Mouse (Mus musculus): Measurements from ENCODE around the gene Tlr4. TPM values are rescaled to one million over a fixed set of nuclear protein-coding genes. Genes with fewer than 3 reads are reported as not detected.

Gene Tlr4
- polyA plus RNA-seq, 1 experiment, result 1.3 TPM

GRCm38 (mm10) chr4:66883264-66883663 lies 55.9 kb downstream of the Tlr4 start:
- WGBS, result 94% methylated on average over 5 of the region's 5 CpGs
- DNase-seq (ENCODE audit: low read depth in 1 of 2, low spot score in 2 of 2), result no peak
- no peak overlapping the region for H3K27ac ChIP-seq (ENCODE audit: insufficient read depth, low read length)
- no peaks in the 10 kb centered on the region for H3K36me3 ChIP-seq (ENCODE audit: control insufficient read depth, insufficient read depth, low read length)
- H3K4me3 ChIP-seq (ENCODE audit: extremely low read depth, insufficient read depth, insufficient read length), result no peak overlapping the region
- no peaks in the 10 kb centered on the region for H3K27me3 ChIP-seq (ENCODE audit: control insufficient read depth, insufficient read depth, low read length)
- H3K4me1 ChIP-seq (ENCODE audit: control insufficient read depth, insufficient read depth, insufficient read length), result no peaks in the 10 kb centered on the region
- TF ChIP-seq CTCF (IDR thresholded peaks at IDR 0.05; ENCODE audit: extremely low read depth, insufficient read depth, insufficient read length, insufficient replicate concordance) (no peak), POLR2A (IDR thresholded peaks at IDR 0.05; ENCODE audit: low read depth, low read length) (no peak)

GRCm38 (mm10) chr4:66894547-66894946 lies 67.2 kb downstream of the Tlr4 start:
- no peaks in the 10 kb centered on the region for H3K36me3 ChIP-seq (ENCODE audit: control insufficient read depth, insufficient read depth, low read length)
- no peak overlapping the region for H3K27ac ChIP-seq (ENCODE audit: insufficient read depth, low read length)
- DNase-seq (ENCODE audit: low read depth in 1 of 2, low spot score in 2 of 2), result no peak
- H3K4me1 ChIP-seq (ENCODE audit: control insufficient read depth, insufficient read depth, insufficient read length), result no peaks in the 10 kb centered on the region
- no peaks in the 10 kb centered on the region for H3K27me3 ChIP-seq (ENCODE audit: control insufficient read depth, insufficient read depth, low read length)
- no peak for TF ChIP-seq POLR2A (IDR thresholded peaks at IDR 0.05; ENCODE audit: low read depth, low read length)
- TF ChIP-seq CTCF (IDR thresholded peaks at IDR 0.05; ENCODE audit: extremely low read depth, insufficient read depth, insufficient read length, insufficient replicate concordance), result no peak
- no peak overlapping the region for H3K4me3 ChIP-seq (ENCODE audit: extremely low read depth, insufficient read depth, insufficient read length)
- WGBS, result 58% methylated on average over 2 of the region's 2 CpGs

GRCm38 (mm10) chr4:66894981-66895380 lies 67.6 kb downstream of the Tlr4 start:
- H3K4me3 ChIP-seq (ENCODE audit: extremely low read depth, insufficient read depth, insufficient read length), result no peak overlapping the region
- TF ChIP-seq CTCF (IDR thresholded peaks at IDR 0.05; ENCODE audit: extremely low read depth, insufficient read depth, insufficient read length, insufficient replicate concordance), result no peak
- no peak for TF ChIP-seq POLR2A (IDR thresholded peaks at IDR 0.05; ENCODE audit: low read depth, low read length)
- H3K27ac ChIP-seq (ENCODE audit: insufficient read depth, low read length), result no peak overlapping the region
- 84% methylated on average over 7 of the region's 7 CpGs for WGBS
- no peak for DNase-seq (ENCODE audit: low read depth in 1 of 2, low spot score in 2 of 2)
- H3K4me1 ChIP-seq (ENCODE audit: control insufficient read depth, insufficient read depth, insufficient read length), result no peaks in the 10 kb centered on the region
- H3K36me3 ChIP-seq (ENCODE audit: control insufficient read depth, insufficient read depth, low read length), result no peaks in the 10 kb centered on the region
- H3K27me3 ChIP-seq (ENCODE audit: control insufficient read depth, insufficient read depth, low read length), result no peaks in the 10 kb centered on the region

- no peaks in the 10 kb centered on the region for H3K36me3 ChIP-seq (ENCODE audit: control insufficient read depth, insufficient read depth, low read length)
- no peak for DNase-seq (ENCODE audit: low read depth in 1 of 2, low spot score in 2 of 2)
- H3K27ac ChIP-seq (ENCODE audit: insufficient read depth, low read length), result no peak overlapping the region
- H3K4me3 ChIP-seq (ENCODE audit: extremely low read depth, insufficient read depth, insufficient read length), result no peak overlapping the region
- TF ChIP-seq POLR2A (IDR thresholded peaks at IDR 0.05; ENCODE audit: low read depth, low read length) (no peak), CTCF (IDR thresholded peaks at IDR 0.05; ENCODE audit: extremely low read depth, insufficient read depth, insufficient read length, insufficient replicate concordance) (no peak)
- H3K27me3 ChIP-seq (ENCODE audit: control insufficient read depth, insufficient read depth, low read length), result no peaks in the 10 kb centered on the region
- H3K4me1 ChIP-seq (ENCODE audit: control insufficient read depth, insufficient read depth, insufficient read length), result no peaks in the 10 kb centered on the region
Measured at GRCm38 (mm10) chr4:66900126-66900525, 72.7 kb downstream of the Tlr4 start.

- no peak overlapping the region for H3K4me3 ChIP-seq (ENCODE audit: extremely low read depth, insufficient read depth, insufficient read length)
- no peaks in the 10 kb centered on the region for H3K4me1 ChIP-seq (ENCODE audit: control insufficient read depth, insufficient read depth, insufficient read length)
- no peak for DNase-seq (ENCODE audit: low read depth in 1 of 2, low spot score in 2 of 2)
- no peaks in the 10 kb centered on the region for H3K36me3 ChIP-seq (ENCODE audit: control insufficient read depth, insufficient read depth, low read length)
- H3K27ac ChIP-seq (ENCODE audit: insufficient read depth, low read length), result no peak overlapping the region
- H3K27me3 ChIP-seq (ENCODE audit: control insufficient read depth, insufficient read depth, low read length), result no peaks in the 10 kb centered on the region
- TF ChIP-seq CTCF (IDR thresholded peaks at IDR 0.05; ENCODE audit: extremely low read depth, insufficient read depth, insufficient read length, insufficient replicate concordance), result no peak
Measured at GRCm38 (mm10) chr4:66901498-66901897, 74.1 kb downstream of the Tlr4 start.

GRCm38 (mm10) chr4:66908376-66908775 lies 81.0 kb downstream of the Tlr4 start:
- no peak for DNase-seq (ENCODE audit: low read depth in 1 of 2, low spot score in 2 of 2)
- no peak overlapping the region for H3K27ac ChIP-seq (ENCODE audit: insufficient read depth, low read length)
- no peaks in the 10 kb centered on the region for H3K36me3 ChIP-seq (ENCODE audit: control insufficient read depth, insufficient read depth, low read length)
- H3K27me3 ChIP-seq (ENCODE audit: control insufficient read depth, insufficient read depth, low read length), result no peaks in the 10 kb centered on the region
- TF ChIP-seq CTCF (IDR thresholded peaks at IDR 0.05; ENCODE audit: extremely low read depth, insufficient read depth, insufficient read length, insufficient replicate concordance) (no peak), POLR2A (IDR thresholded peaks at IDR 0.05; ENCODE audit: low read depth, low read length) (no peak)
- no peaks in the 10 kb centered on the region for H3K4me1 ChIP-seq (ENCODE audit: control insufficient read depth, insufficient read depth, insufficient read length)
- no peak overlapping the region for H3K4me3 ChIP-seq (ENCODE audit: extremely low read depth, insufficient read depth, insufficient read length)

- TF ChIP-seq CTCF (IDR thresholded peaks at IDR 0.05; ENCODE audit: extremely low read depth, insufficient read depth, insufficient read length, insufficient replicate concordance) (no peak), POLR2A (IDR thresholded peaks at IDR 0.05; ENCODE audit: low read depth, low read length) (no peak)
- Histone ChIP-seq H3K4me3 (ENCODE audit: extremely low read depth, insufficient read depth, insufficient read length) (no peak overlapping the region), H3K36me3 (ENCODE audit: control insufficient read depth, insufficient read depth, low read length) (no peaks in the 10 kb centered on the region), H3K27me3 (ENCODE audit: control insufficient read depth, insufficient read depth, low read length) (no peaks in the 10 kb centered on the region), H3K27ac (ENCODE audit: insufficient read depth, low read length) (no peak overlapping the region), H3K4me1 (ENCODE audit: control insufficient read depth, insufficient read depth, insufficient read length) (no peaks in the 10 kb centered on the region)
- no peak for DNase-seq (ENCODE audit: low read depth in 1 of 2, low spot score in 2 of 2)
- 85% methylated on average over 3 of the region's 3 CpGs for WGBS
Measured at GRCm38 (mm10) chr4:66919630-66920372, 92.4 kb downstream of the Tlr4 start.

Measured in spleen, adult 2 months (tissue).